Mouse (Mus musculus): ENCODE measurements at regions not wholly inside any gene's neighbourhood (a gene's known extent, or its start where the extent isn't known, plus 50 kb on each side); places are given as distances from the start of the nearest gene placed in this dataset.
"Not testable (repeated sequence)": the region's sequence is repeated elsewhere in the genome, so short reads cannot be mapped to it uniquely, and the experiment has no call there.

DNA sequence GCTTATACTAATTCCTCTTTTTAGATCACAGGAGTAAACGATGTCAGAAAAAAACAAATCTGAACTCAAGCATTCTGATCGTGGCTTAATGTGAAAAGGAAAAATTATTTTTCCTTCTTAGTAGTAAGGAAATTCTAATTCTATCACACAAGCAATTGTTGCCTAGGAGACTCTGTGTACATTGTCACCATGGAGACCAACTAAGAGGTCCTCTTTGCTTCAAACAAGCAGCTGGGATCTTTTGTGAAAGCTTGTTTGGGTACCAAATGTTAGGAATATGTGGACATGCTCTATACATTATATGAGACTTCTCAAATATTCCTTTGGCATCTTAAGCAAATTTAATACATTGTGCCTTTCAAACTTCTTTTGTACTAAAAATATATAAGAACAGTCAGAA, 345.9 kb upstream of the Atp10a start:
- no peak for DNase-seq

GRCm38 (mm10) chr7:58322381-58322780, 333.6 kb upstream of the Atp10a start:
- no peak for DNase-seq

DNA sequence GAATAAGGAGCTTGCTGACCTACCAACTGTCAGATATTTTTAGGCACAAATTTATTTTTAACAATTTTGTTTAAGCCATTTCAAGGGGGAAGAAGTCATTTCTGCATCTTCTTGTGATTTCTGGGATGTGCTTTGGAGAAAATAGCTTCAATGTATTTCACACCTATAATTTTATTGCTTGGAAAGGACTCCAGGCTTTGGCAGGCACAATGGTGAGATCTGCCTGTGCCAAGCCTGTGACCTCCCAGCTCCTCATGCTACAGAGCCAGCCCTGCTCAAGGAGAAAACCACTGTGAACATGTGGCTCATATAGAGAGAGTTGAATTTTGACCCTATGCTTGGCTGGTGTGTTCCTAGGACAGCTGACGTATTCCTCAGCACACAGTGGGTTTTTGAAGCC, 288.6 kb upstream of the Atp10a start:
- DNase-seq: no peak

DNA sequence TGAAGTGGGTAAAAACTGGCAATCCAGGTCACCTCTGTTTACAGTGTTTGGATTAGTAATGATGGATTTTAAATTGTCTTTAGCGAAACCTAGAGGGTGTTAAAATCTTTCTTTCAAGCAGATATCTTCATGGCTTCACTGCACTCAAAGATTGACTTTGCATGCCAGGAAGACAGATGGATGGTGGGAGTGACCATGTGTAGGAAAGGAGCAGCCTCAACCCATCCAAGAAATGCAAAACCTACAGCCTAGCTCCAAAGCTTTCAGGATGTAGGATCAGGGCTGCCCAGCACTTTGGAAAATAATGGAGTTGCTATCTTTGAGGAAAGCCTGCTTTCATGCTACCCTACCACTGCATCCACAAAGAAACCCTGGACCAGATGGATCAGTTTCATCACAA, 272.6 kb upstream of the Atp10a start:
- DNase-seq: no peak

DNA sequence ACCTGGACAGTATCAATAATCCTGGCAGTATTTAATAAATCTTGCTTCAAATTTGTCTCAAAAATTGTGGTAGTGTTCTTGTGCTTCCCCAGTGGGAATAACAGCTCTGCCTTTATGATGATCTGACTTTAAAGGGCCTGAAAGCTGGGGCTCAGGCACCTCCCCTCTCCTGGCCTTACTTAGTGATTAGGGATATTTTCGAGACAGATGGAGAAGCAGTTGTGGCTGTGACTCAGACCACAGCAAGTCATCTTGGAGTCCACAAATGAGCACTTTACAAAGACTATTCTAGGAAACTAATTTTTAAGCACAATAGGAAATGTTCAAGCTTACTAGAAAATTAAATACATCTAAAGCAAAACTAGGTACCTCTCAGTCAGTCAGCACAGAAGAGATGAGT, 267.6 kb upstream of the Atp10a start:
- no peak for DNase-seq

DNA sequence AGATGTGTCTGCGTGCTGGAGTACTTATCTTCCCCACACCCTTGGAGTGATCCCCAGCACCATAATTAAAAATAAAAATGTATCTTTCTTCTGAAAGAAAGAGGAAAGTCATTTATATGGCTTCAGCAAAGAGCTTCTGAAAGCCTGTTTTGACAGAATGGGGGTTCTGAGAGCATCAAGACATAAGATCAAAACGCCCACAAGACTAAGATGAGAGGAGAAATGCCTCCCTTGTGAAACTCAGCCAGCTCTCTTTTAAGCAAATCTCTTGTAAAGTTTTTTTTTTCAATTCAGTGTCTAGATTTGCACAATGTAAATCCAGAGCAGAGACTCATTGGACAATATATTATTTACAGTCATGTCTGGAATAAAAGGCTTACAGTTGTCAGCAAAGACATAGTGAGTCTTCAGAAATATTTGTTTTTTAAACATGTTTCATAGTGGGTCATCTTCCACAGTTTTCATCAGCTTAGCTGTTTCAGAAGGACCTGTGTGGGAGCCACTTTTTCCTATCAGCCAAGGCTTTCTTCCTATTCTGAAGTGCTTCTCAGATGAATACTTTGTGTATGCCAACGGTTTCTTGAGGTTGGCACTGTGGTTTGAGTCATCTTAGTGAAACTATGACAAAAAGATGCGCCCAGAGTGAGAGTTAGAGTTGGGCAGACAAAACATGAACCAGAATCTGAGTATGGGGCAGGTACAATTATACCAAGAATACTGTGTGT, 263.4 kb upstream of the Atp10a start:
- no peak for DNase-seq

DNA sequence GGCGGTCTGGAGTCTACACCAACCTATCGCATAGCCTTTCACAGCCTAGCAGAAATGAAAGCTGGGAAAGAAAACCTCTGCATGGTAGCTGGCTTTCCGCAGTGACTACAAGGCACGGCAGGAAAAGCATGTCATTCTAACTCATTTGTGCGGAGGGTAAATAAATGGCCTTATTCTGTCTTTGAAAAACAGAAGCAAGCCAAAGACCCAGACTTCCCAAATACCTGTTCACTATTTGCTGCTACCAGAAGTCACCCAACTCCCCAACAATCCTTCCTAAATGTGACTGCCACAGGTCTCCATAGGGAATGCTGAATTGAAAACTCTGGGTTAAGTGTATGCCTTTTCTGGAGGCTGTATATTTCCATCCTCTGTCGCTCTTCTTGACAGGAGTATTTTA, 258.0 kb upstream of the Atp10a start:
- DNase-seq: no peak

DNA sequence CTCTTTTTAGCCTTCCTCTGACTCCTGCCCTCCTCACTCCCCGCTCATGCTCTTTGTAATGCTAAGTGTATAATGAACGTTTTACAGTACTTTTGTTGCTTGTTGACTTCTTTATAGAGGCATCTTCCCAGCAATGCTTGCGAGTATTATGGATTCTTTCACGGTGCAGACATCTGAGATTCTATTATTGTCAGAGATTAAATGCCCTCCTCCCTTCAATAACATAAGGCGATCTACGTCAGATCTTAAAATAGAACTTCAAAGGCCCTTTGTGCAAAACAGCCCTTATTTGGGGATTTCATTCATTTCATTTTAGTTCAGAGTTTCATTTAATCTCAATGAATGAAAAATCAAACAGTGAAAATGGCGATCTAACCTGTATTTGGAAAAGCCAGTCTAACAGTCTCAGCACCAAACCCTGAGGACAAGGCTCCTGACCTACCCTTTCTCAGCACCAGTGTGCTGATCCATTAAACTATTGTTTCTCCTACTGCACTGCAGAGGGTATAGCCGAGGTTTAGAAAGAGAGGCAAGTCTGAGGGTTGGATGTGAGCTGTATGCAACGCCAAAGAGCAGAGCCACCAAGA, 257.3 kb upstream of the Atp10a start:
- no peak for DNase-seq

- peak; percentile 88 for DNase-seq
Measured at GRCm38 (mm10) chr7:58399145-58399604, 256.8 kb upstream of the Atp10a start.

GRCm38 (mm10) chr7:58399651-58400050, 256.3 kb upstream of the Atp10a start:
- no peak for DNase-seq

DNA sequence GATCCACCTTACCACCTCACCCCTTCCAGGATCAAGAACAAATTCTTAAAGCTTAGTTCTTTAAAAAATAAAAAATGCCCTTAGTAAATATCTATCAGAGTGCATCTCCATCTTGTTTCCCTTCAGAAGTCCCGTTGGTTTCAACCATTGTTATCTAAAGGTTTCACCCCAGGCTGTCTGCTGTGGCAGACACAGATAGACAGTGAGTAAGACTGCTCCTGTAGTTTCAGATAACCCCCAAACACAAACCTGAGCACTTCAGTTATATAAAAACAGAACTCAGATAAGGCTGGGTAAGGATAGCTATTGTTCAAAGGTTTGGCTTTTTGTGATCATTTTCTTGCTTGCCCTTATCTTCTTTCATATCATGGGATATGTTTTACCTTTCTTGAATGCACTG, 255.4 kb upstream of the Atp10a start:
- no peak for DNase-seq

DNA sequence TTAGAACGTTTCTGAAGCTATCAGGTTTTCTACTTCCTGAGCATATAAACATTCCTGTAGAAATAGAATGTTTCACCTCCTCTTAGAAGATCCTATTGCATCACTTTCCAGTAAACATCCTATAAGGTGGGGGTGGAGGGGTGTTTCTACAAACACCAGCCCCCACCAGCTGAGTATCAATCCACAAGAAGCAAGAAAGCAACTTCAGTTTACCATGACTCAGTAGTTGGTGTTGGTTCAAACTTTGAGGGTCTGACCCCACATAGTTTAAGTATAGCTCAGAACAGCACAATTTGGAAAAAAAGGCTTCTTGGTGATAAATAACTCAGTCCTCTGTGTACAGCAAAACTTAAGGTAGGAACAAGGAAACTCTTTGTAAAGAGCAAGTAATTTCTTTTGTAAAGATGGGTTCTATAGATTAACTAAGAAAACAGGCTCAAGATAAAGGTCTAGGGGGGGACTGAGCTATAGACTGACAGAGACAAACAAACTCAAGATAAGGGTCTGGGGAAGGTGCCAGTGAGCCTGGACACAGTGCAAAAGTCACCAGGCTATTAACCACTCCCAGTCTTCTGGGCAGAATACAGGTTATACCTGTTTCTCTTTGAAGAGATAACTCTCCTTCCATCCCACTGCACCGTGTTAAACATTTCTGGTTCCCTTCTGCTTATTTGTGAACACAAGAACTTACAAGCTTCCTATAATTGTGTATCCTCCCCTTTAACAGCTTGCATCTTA, 218.9 kb upstream of the Atp10a start:
- DNase-seq: no peak

- DNase-seq: no peak
Measured at GRCm38 (mm10) chr7:58442535-58443184, 213.3 kb upstream of the Atp10a start.

- DNase-seq: no peak
Measured at GRCm38 (mm10) chr7:58443297-58443696, 212.7 kb upstream of the Atp10a start.

GRCm38 (mm10) chr7:58445781-58446180, 210.2 kb upstream of the Atp10a start:
- DNase-seq: no peak

GRCm38 (mm10) chr7:58446261-58446660, 209.7 kb upstream of the Atp10a start:
- no peak for DNase-seq

- DNase-seq: no peak
Measured at GRCm38 (mm10) chr7:58448727-58449126, 207.2 kb upstream of the Atp10a start.

DNA sequence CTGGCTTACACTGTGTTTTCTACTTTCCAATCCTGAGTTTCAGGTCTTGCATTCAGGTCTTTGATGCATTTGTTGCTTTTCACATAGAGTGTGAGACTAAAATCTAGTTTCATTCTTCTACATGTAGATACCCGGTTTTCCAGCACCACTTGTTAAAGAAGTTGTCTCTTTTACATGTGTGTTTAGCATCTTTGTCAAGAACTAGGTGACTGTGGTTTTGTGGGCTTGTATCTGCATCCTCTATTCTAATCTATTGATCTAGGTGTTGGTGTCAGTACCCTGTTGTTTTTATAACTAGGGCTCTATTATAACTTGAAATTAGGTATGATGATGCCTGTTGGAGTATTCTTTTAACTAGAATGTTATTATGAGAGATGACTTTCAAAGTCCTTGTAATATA, 204.0 kb upstream of the Atp10a start:
- DNase-seq: no peak

- DNase-seq: not testable (repeated sequence)
Measured at GRCm38 (mm10) chr7:58458146-58458545, 197.8 kb upstream of the Atp10a start.

DNA sequence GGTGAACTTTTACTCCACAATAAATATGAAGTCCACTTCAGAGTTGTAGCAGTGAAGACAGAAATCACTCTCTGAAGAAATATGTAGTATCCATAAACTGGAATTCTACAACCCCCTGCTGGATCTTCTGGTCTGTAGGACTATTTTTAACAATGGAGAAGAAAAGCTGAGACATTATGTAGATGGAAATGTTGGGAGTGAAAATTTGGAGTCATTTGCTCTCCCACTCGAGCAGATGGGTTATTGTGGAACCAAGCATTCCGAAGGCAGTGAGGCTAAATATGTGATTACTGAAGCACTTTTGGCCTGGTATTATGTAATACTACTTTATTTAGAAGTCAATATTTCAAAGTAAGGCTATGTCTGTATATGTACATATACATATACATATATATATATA, 195.0 kb upstream of the Atp10a start:
- no peak for DNase-seq

DNA sequence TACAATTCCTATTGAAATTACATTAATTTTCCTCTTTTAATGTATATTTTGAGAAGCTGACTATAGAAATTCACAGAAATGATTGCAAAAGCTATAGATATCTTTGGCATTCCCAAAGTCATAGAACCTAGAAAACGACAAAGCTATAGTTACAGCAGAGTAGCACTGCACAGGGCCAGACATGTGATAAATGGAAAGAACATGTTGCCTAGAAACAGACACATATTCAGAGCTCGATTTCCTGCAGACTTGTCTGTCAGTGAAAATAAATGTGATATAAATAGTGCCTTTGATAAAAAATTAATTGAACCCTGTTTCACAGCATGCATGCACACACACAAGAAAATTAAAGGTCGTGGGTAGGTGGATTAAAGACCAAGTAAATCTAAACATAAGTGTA, 182.8 kb upstream of the Atp10a start:
- DNase-seq: no peak

GRCm38 (mm10) chr7:58475139-58475538, 180.8 kb upstream of the Atp10a start:
- no peak for DNase-seq

- DNase-seq: no peak
Measured at GRCm38 (mm10) chr7:58488250-58488649, 167.7 kb upstream of the Atp10a start.
